Mouse (Mus musculus): ENCODE measurements around the gene Serhl. TPM values are rescaled to one million over a fixed set of nuclear protein-coding genes. Genes with fewer than 3 reads are reported as not detected.
"Not testable (repeated sequence)": the region's sequence is repeated elsewhere in the genome, so short reads cannot be mapped to it uniquely, and the experiment has no call there.

Serhl gene
- 57.6 and 75.6 TPM in 2 replicates for polyA plus RNA-seq (2016; fragmentation: Nextera tagmentation; extraction: Ambion mirVana)

DNA sequence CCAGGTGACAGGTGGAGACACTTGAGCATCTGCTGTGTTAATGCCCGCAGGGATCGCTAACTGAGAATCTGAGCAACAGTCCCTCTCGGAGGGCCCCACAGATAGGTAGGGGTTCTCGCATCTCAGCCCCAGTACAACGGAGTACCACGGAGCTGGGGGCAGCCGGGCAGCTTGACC is at the start of gene Serhl:
TSS of gene Serhl (plus strand) at position 78 of the 177 bp plus-strand sequence.
- peaks cover 29% of the 10 kb centered on the region for H3K4me1 ChIP-seq
- peak within 1 kb of the TSS; percentile 44 for H3K4me3 ChIP-seq
- H3K9me3 ChIP-seq: no peaks in the 10 kb centered on the region
- no peaks in the 10 kb centered on the region for H3K36me3 ChIP-seq
- WGBS: 14% methylated on average over 7 of the region's 7 CpGs
- H3K27me3 ChIP-seq (ENCODE audit: insufficient read depth, poor library complexity, severe bottlenecking): peaks cover 33% of the 10 kb centered on the region
- H3K27ac ChIP-seq: no peak within 1 kb of the TSS
- DNase-seq (ENCODE audit: low spot score): no peak

DNA sequence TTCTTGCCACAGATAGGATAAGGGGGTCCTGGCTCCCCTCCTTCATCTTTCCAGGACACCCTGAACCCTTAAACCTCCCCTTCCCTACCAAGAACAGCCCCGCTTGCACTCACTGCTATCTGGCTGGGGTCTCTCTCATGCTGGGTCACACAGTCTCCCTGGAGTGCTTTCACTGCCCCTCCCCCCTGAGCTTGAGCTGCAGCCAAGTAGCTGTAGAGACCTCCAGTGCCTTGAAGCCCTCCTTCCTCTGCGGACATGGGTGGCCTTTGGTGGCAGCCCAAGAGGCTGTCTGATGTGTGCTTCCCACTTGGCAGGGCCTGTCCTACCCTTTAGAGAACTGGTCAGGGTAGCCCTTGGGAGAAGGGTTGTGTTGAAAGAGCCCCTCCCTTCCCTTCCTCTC is 49.1 kb upstream of the Serhl start:
- peaks cover 36% of the 10 kb centered on the region for H3K4me1 ChIP-seq

DNA sequence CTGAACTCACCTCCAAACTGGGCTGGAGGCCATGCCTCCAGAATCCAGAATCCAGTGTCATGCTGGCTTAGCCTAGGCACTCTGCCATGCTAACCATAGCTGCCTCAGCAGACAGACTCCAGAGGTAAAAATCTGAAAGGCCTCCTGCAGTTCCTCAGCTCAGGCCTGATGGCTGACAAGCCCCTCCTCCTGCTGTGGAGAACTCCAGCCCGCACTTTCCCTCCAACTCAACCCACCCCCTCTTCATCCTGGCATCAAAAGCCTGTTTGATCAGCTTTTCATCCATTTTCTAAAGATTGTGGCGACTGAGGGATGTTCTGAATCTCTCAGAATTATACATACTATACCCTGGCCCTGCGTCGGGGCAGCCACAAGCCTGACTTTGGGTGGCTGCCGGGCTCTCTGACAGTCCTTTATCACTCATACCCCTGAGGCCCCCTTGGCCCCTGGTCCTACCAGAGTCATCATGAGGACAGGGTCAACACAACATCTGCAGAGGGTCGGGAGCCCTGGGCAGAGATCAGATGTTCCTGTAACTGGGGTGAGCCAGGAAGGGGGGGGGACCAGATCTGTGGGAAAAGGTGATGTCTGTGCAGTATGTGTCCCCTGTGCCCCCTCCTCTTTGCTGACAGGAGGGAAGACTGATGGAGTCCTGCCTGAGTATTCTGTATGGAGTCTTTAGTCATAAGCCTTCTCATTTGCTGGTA is 46.5 kb upstream of the Serhl start:
- 6% methylated on average over 6 of the region's 6 CpGs for WGBS
- Histone ChIP-seq H3K36me3 (no peaks in the 10 kb centered on the region), H3K9me3 (peaks cover 5% of the 10 kb centered on the region; the same call in 1 of the 2 replicates), H3K4me1 (peaks cover 37% of the 10 kb centered on the region), H3K27me3 (ENCODE audit: insufficient read depth, poor library complexity, severe bottlenecking) (peaks cover 20% of the 10 kb centered on the region), H3K27ac (peak overlapping the region; percentile 60), H3K4me3 (peak overlapping the region; percentile 25; the same call in 1 of the 2 replicates)
- DNase-seq (ENCODE audit: low spot score): no peak

More for the DNA sequence above, 49.1 kb upstream of the Serhl start:
- H3K4me3 ChIP-seq: no peak overlapping the region
- 25% methylated on average over 2 of the region's 2 CpGs for WGBS
- H3K36me3 ChIP-seq: no peaks in the 10 kb centered on the region
- H3K27ac ChIP-seq: no peak overlapping the region
- H3K27me3 ChIP-seq (ENCODE audit: insufficient read depth, poor library complexity, severe bottlenecking): peaks cover 29% of the 10 kb centered on the region
- H3K9me3 ChIP-seq: no peaks in the 10 kb centered on the region
- DNase-seq (ENCODE audit: low spot score): no peak

DNA sequence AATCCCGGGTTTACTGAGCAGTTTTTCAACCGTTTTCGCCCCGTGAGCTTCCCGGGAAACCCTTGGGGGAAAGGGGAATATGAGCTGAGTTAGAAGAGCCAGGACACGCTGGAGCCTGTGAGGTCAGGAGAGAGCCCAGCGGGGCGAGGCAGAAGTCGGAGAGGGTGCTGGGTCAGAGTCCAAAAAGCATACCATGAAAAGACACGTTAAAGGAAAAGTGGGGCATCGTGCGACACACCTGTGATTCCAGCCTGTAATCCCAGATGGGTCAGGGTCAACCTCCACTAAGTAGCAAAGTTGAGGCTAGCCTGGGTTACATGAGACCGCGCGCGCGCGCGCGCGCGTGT is 46.0 kb upstream of the Serhl start:
- DNase-seq (ENCODE audit: low spot score): no peak
- 75% methylated on average over 22 of the region's 22 CpGs for WGBS

DNA sequence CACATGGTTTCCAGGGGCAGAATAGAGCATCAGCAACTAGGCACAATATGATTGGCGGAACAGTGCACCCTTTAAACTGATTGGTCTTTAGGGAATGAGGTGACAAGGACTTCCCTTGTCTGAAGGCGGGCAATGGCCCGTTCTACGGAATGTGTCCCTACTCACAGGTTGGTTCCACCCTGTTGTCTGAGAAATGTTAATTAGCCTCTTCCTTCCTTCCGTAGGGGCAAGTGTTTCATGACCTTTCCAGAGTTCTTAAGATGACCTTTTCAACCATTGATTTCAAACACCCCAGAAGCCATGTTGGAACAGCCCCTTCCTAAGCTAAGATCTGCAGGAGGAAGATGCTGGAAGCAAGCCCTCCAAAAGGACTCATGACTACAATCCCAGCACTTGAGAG is 43.7 kb upstream of the Serhl start:
- WGBS: 81% methylated on average over 5 of the region's 5 CpGs
- H3K36me3 ChIP-seq: not testable (repeated sequence)

More for the DNA sequence above, 46.0 kb upstream of the Serhl start:
- peaks cover 37% of the 10 kb centered on the region for H3K4me1 ChIP-seq
- peak overlapping the region; percentile 60 for H3K27ac ChIP-seq
- peaks cover 17% of the 10 kb centered on the region for H3K27me3 ChIP-seq (ENCODE audit: insufficient read depth, poor library complexity, severe bottlenecking)
- peaks cover 5% of the 10 kb centered on the region; the same call in 1 of the 2 replicates for H3K9me3 ChIP-seq
- H3K4me3 ChIP-seq: no peak overlapping the region
- H3K36me3 ChIP-seq: no peaks in the 10 kb centered on the region

DNA sequence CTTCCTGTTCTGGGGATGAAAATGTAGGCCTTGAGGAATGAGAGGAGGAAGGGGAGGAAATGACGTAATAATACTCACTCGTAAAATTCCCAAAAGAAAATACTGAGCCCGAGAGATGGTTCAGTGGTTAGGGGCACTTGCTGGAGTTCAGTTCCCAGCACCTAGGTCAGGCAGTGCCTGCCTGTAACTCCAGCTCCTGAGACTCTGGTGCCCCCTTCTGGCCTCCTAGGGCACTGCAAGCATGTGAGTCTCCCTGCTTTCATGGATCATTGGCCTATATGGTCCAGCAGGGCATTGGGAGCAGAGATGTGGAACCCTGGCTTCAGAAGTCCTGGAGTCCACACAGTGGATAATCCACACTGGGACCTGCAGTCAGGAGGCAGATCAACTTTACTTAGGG is 43.0 kb upstream of the Serhl start:
- peaks cover 5% of the 10 kb centered on the region; the same call in 1 of the 2 replicates for H3K9me3 ChIP-seq
- H3K27ac ChIP-seq: no peak overlapping the region
- WGBS: 93% methylated on average over 3 of the region's 3 CpGs
- no peak overlapping the region for H3K4me3 ChIP-seq
- H3K36me3 ChIP-seq: no peaks in the 10 kb centered on the region
- no peak for DNase-seq (ENCODE audit: low spot score)
- 0 out of 2 replicates have a peak, but pooled peaks cover 4% of the 10 kb centered on the region for H3K27me3 ChIP-seq (ENCODE audit: insufficient read depth, poor library complexity, severe bottlenecking)
- H3K4me1 ChIP-seq: peaks cover 29% of the 10 kb centered on the region

More for the DNA sequence above, 43.7 kb upstream of the Serhl start:
- H3K4me3 ChIP-seq; DNase-seq (ENCODE audit: low spot score); H3K27ac ChIP-seq; H3K9me3 ChIP-seq; H3K27me3 ChIP-seq (ENCODE audit: insufficient read depth, poor library complexity, severe bottlenecking): not testable (repeated sequence)
- H3K4me1 ChIP-seq: peaks cover 29% of the 10 kb centered on the region

DNA sequence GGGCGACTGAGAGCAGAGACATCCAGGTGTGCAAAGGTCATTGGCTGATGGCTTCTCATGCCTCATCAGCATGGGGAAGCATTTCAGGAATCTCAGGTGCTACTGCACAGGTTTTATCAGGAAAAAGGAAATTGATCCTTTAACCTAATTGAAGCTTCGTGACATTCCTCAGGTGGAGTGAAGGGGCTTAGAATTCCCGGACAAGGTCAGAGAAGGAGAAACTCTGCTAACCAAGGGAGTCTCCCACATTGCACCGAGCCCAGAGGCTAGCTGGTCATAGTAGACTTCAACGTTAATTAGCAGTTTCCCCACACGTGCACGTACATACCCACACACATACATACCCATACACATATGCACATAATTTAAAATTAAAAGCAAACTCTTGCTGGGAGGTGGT is 42.6 kb upstream of the Serhl start:
- H3K9me3 ChIP-seq: peaks cover 5% of the 10 kb centered on the region; the same call in 1 of the 2 replicates
- 74% methylated on average over 7 of the region's 7 CpGs for WGBS
- no peak for DNase-seq (ENCODE audit: low spot score)
- peaks cover 32% of the 10 kb centered on the region for H3K4me1 ChIP-seq
- H3K27me3 ChIP-seq (ENCODE audit: insufficient read depth, poor library complexity, severe bottlenecking): 0 out of 2 replicates have a peak, but pooled peaks cover 7% of the 10 kb centered on the region
- no peak overlapping the region for H3K4me3 ChIP-seq
- H3K27ac ChIP-seq: no peak overlapping the region
- H3K36me3 ChIP-seq: no peaks in the 10 kb centered on the region

DNA sequence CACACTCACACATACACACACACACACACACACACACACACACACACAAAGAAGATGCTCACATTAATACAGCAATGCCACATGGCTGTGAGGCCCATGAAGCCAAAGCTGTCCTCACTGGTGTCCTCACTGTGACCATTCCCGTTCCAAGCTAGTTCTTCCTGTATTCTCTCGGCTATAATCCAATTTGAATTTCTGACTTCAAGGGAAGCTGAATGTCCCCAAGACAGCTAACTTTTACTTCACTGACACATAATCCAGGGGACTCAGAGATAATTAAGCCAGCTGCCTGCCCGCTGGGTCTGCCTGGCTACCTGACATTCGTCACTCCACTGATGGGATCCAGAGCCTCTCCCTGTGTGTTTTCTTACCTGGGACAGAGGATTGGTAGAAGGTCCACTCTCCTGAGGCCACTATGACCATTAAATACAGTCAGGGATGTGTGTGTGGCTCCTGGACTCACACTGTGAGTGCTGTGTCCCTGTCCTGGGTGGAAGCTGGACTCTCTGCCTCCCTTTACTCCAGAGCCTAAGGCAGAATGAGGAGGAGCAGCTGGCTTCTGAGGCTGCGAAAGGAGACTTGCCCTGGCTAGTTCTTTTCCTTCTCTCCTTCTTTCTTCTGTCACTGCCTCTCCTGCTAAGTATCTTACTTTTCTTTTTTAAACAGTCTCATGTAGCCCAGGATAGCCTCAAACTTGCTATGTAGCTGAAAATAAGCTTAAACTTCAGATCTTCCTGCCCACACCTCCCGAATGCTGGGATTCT is 36.8 kb upstream of the Serhl start:
- Histone ChIP-seq H3K4me1 (peaks cover 40% of the 10 kb centered on the region), H3K4me3 (no peak overlapping the region), H3K27ac (no peak overlapping the region), H3K9me3 (no peaks in the 10 kb centered on the region), H3K36me3 (no peaks in the 10 kb centered on the region), H3K27me3 (ENCODE audit: insufficient read depth, poor library complexity, severe bottlenecking) (0 out of 2 replicates have a peak, but pooled peaks cover 7% of the 10 kb centered on the region)
- WGBS: 49% methylated on average over 6 of the region's 6 CpGs
- DNase-seq (ENCODE audit: low spot score): no peak

DNA sequence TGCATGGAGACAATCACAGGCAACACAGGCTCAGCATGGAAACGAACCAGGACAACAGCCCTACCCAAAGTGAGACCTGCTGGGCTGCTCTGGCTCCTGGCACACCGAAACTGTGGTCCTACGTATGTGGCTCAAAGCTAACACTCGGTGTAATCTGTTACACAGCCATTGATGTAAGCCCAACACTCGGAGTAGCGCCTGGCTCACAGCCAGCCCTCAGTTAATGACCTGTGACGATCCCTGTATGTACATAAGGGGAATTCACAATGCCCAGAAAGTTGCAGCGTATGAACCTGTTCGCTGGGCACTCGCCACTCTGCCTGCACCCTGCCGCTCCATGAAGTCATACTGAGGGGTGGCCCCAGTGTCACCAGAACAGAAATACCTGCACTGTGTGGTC is 36.0 kb upstream of the Serhl start:
- Histone ChIP-seq H3K36me3 (no peaks in the 10 kb centered on the region), H3K4me1 (peaks cover 42% of the 10 kb centered on the region), H3K4me3 (no peak overlapping the region), H3K27me3 (ENCODE audit: insufficient read depth, poor library complexity, severe bottlenecking) (0 out of 2 replicates have a peak, but pooled peaks cover 3% of the 10 kb centered on the region), H3K27ac (no peak overlapping the region), H3K9me3 (no peaks in the 10 kb centered on the region)
- WGBS: 66% methylated on average over 11 of the region's 11 CpGs
- DNase-seq (ENCODE audit: low spot score): no peak

DNA sequence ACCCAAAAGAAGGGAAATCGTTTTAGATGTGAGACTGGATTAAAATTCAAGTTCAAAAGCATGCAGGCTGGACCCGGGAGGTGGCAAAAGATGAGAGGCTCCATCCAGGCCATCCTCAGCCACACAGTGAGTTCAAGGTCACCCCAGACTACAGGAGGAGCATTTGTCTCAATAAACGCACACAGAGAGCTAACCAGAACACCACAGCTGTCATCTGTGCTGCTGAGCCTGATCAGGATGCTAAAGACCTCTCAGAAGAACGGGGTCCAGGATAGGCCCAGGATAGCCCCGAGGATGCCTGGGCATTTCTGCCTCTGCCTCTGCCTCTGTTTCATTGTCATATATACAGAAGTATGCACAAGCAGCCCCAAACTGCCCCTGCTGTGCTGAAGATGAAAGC is 33.7 kb upstream of the Serhl start:
- Histone ChIP-seq H3K4me3 (peak overlapping the region; percentile 54), H3K27ac (peak overlapping the region; percentile 84)

DNA sequence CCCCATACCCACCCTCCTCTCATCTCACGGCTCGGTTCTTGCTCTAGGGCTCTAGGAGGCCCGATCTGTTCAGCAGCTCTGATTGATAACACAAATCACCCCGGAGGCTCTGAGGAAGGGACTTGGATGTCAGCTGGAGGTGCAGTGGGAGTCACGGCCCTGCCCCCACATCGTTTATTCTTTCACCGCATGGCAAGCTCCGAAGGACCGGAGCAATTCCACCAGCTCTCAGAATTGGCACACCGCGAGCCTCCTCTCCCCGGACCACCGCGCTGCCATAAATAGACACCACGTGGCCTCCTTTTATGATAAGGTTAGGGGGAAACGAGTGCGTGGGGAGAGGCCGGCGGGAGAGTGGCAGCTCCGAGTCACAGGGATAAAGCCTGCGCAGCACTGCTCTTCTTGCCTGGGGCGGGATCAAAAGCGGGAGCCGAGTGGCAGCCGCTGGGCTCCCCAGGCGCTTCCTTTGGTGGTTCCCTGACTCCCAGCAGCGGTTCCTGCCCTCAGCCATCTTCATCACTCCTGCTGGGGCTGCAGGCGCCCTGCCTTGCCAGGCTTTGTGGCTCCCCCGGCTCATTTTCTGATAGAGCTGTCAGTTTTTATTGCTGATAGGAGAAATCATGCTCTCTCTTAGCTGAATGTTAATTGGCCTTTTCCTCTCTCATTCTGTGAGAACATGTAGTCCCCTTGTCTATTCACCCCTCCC is 32.8 kb upstream of the Serhl start:
- Histone ChIP-seq H3K27ac (peak overlapping the region; percentile 84), H3K9me3 (no peaks in the 10 kb centered on the region), H3K36me3 (no peaks in the 10 kb centered on the region), H3K4me1 (peaks cover 57% of the 10 kb centered on the region), H3K27me3 (ENCODE audit: insufficient read depth, poor library complexity, severe bottlenecking) (0 out of 2 replicates have a peak, but pooled peaks cover under 1% of the 10 kb centered on the region), H3K4me3 (peak overlapping the region; percentile 54)
- under 1% methylated on average over 29 of the region's 29 CpGs for WGBS
- peak; percentile 92 for DNase-seq (ENCODE audit: low spot score)

More for the DNA sequence above, 33.7 kb upstream of the Serhl start:
- WGBS: 31% methylated on average over 5 of the region's 5 CpGs
- peaks cover 55% of the 10 kb centered on the region for H3K4me1 ChIP-seq
- no peak for DNase-seq (ENCODE audit: low spot score)
- H3K27me3 ChIP-seq (ENCODE audit: insufficient read depth, poor library complexity, severe bottlenecking): 0 out of 2 replicates have a peak, but pooled peaks cover 3% of the 10 kb centered on the region
- no peaks in the 10 kb centered on the region for H3K36me3 ChIP-seq
- H3K9me3 ChIP-seq: no peaks in the 10 kb centered on the region

DNA sequence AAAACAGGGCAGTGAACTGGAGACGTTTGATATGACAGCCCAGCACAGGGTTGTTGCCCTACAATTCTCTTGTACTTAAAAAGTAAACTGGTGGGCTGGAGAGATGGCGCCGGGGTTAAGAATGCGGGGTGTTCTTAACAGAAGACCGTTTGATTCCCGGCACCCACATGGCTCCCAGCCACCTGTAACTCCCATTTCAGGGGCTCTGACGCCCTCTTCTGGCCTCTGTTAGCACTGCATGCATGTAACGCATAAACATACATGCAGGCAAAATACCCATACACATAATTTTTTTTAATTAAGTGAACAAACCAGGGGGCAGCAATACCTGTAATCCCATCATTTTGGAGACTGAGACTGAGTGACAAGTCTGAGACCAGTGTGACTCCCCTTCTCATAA is 31.8 kb upstream of the Serhl start:
- Histone ChIP-seq H3K27me3 (ENCODE audit: insufficient read depth, poor library complexity, severe bottlenecking) (no peaks in the 10 kb centered on the region), H3K4me1 (peaks cover 54% of the 10 kb centered on the region), H3K9me3 (no peaks in the 10 kb centered on the region), H3K36me3 (no peaks in the 10 kb centered on the region), H3K4me3 (peak overlapping the region; percentile 54; the same call in 1 of the 2 replicates), H3K27ac (peak overlapping the region; percentile 84)
- no peak for DNase-seq (ENCODE audit: low spot score)
- WGBS: 60% methylated on average over 8 of the region's 8 CpGs

DNA sequence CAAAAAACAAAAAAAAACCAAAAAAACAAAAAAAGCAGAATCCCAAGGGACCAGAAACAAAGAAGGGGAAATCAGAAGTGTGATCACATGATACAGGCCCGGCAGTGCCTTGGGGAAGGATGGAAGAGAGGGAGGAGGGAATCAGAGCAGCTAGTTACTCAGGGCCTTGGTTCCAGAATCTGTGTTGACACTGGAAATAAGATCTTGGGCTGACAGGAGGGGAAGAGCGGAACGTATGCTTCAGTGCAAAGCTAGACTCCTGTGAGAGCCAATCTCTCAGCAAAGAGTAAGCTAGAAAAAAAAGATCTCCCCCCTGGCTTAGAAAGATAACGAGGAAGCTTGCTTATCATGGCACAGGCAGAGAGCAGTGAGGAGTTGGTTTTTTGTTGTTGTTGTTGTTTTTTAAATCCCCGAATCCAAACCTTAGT is 30.1 kb upstream of the Serhl start:
- H3K27ac ChIP-seq: peak overlapping the region; percentile 36; the same call in 1 of the 2 replicates
- H3K4me1 ChIP-seq: peaks cover 49% of the 10 kb centered on the region
- H3K27me3 ChIP-seq (ENCODE audit: insufficient read depth, poor library complexity, severe bottlenecking): no peaks in the 10 kb centered on the region
- no peaks in the 10 kb centered on the region for H3K9me3 ChIP-seq
- WGBS: 18% methylated on average over 5 of the region's 5 CpGs
- no peak overlapping the region for H3K4me3 ChIP-seq
- no peak for DNase-seq (ENCODE audit: low spot score)
- no peaks in the 10 kb centered on the region for H3K36me3 ChIP-seq
